Mouse (Mus musculus): ENCODE results near the gene Guca2a. TPM values are rescaled to one million over a fixed set of nuclear protein-coding genes. Genes with fewer than 3 reads are reported as not detected.
"Not testable (repeated sequence)": the region's sequence is repeated elsewhere in the genome, so short reads cannot be mapped to it uniquely, and the experiment has no call there.

Guca2a gene
- polyA plus RNA-seq, 1 experiment from 2014 or later = not detected

GRCm38 (mm10) chr4:119626876-119627275, 10.6 kb upstream of the Guca2a start:
- 86% methylated on average over 3 of the region's 3 CpGs for WGBS
- H3K4me3 ChIP-seq (replicated peaks) = no peak overlapping the region
- H3K9me3 ChIP-seq (replicated peaks) = no peaks in the 10 kb centered on the region
- H3K9ac ChIP-seq = no peak overlapping the region
- no peaks in the 10 kb centered on the region for H3K27me3 ChIP-seq
- H3K4me1 ChIP-seq = no peaks in the 10 kb centered on the region
- ATAC-seq (ENCODE audit: insufficient number of reproducible peaks, low FRiP score, low TSS enrichment, low read depth) = no peak
- H3K27ac ChIP-seq (replicated peaks) = no peak overlapping the region
- H3K36me3 ChIP-seq = peaks cover 45% of the 10 kb centered on the region
- H3K4me2 ChIP-seq (replicated peaks) = no peak overlapping the region

GRCm38 (mm10) chr4:119627317-119627716, 10.2 kb upstream of the Guca2a start:
- H3K36me3 ChIP-seq = peaks cover 45% of the 10 kb centered on the region
- H3K27me3 ChIP-seq = no peaks in the 10 kb centered on the region
- ATAC-seq (ENCODE audit: insufficient number of reproducible peaks, low FRiP score, low TSS enrichment, low read depth) = no peak
- H3K4me3 ChIP-seq (replicated peaks) = no peak overlapping the region
- WGBS = 81% methylated on average over 4 of the region's 4 CpGs
- H3K4me2 ChIP-seq (replicated peaks) = no peak overlapping the region
- no peaks in the 10 kb centered on the region for H3K4me1 ChIP-seq
- no peak overlapping the region for H3K27ac ChIP-seq (replicated peaks)
- H3K9me3 ChIP-seq (replicated peaks) = no peaks in the 10 kb centered on the region
- H3K9ac ChIP-seq = no peak overlapping the region

- peaks cover 45% of the 10 kb centered on the region for H3K36me3 ChIP-seq
- H3K27ac ChIP-seq (replicated peaks); H3K27me3 ChIP-seq; H3K9ac ChIP-seq; H3K4me3 ChIP-seq (replicated peaks); H3K4me2 ChIP-seq (replicated peaks); H3K4me1 ChIP-seq; ATAC-seq (ENCODE audit: insufficient number of reproducible peaks, low FRiP score, low TSS enrichment, low read depth); H3K9me3 ChIP-seq (replicated peaks): not testable (repeated sequence)
- WGBS = 75% methylated on average over 4 of the region's 4 CpGs
Observed at GRCm38 (mm10) chr4:119628363-119628762, 9.1 kb upstream of the Guca2a start.

- H3K4me2 ChIP-seq (replicated peaks) = no peak overlapping the region
- H3K4me1 ChIP-seq = peaks cover 5% of the 10 kb centered on the region; the same call in 1 of the 2 replicates
- H3K36me3 ChIP-seq = peaks cover 21% of the 10 kb centered on the region
- H3K4me3 ChIP-seq (replicated peaks) = no peak overlapping the region
- peak; percentile 66; the same call in 1 of the 2 replicates for ATAC-seq (ENCODE audit: insufficient number of reproducible peaks, low FRiP score, low TSS enrichment, low read depth)
- no peak overlapping the region for H3K27ac ChIP-seq (replicated peaks)
- H3K9me3 ChIP-seq (replicated peaks) = no peaks in the 10 kb centered on the region
- no peaks in the 10 kb centered on the region for H3K27me3 ChIP-seq
- WGBS = 36% methylated on average over 11 of the region's 11 CpGs
- H3K9ac ChIP-seq = no peak overlapping the region
Observed at GRCm38 (mm10) chr4:119631115-119631919, 6.2 kb upstream of the Guca2a start.

GRCm38 (mm10) chr4:119632721-119633120, 4.8 kb upstream of the Guca2a start:
- Histone ChIP-seq H3K9me3 (replicated peaks) (no peaks in the 10 kb centered on the region), H3K27me3 (no peaks in the 10 kb centered on the region), H3K9ac (no peak overlapping the region), H3K4me3 (replicated peaks) (no peak overlapping the region), H3K4me2 (replicated peaks) (no peak overlapping the region), H3K27ac (replicated peaks) (no peak overlapping the region), H3K36me3 (peaks cover 16% of the 10 kb centered on the region), H3K4me1 (peaks cover 5% of the 10 kb centered on the region; the same call in 1 of the 2 replicates)
- no peak for ATAC-seq (ENCODE audit: insufficient number of reproducible peaks, low FRiP score, low TSS enrichment, low read depth)
- 71% methylated on average over 7 of the region's 7 CpGs for WGBS

- ATAC-seq (ENCODE audit: insufficient number of reproducible peaks, low FRiP score, low TSS enrichment, low read depth) = no peak
- Histone ChIP-seq H3K36me3 (peaks cover 16% of the 10 kb centered on the region), H3K27me3 (no peaks in the 10 kb centered on the region), H3K4me2 (replicated peaks) (no peak overlapping the region), H3K9ac (no peak overlapping the region), H3K27ac (replicated peaks) (no peak overlapping the region), H3K4me1 (peaks cover 5% of the 10 kb centered on the region; the same call in 1 of the 2 replicates), H3K9me3 (replicated peaks) (no peaks in the 10 kb centered on the region), H3K4me3 (replicated peaks) (no peak overlapping the region)
- WGBS = 43% methylated on average over 7 of the region's 7 CpGs
Observed at GRCm38 (mm10) chr4:119633342-119633741, 4.2 kb upstream of the Guca2a start.

GRCm38 (mm10) chr4:119633948-119634347, 3.6 kb upstream of the Guca2a start:
- H3K4me2 ChIP-seq (replicated peaks) = no peak overlapping the region
- no peak overlapping the region for H3K27ac ChIP-seq (replicated peaks)
- peaks cover 15% of the 10 kb centered on the region for H3K36me3 ChIP-seq
- no peak overlapping the region for H3K4me3 ChIP-seq (replicated peaks)
- H3K4me1 ChIP-seq = peaks cover 5% of the 10 kb centered on the region; the same call in 1 of the 2 replicates
- no peak overlapping the region for H3K9ac ChIP-seq
- no peak for ATAC-seq (ENCODE audit: insufficient number of reproducible peaks, low FRiP score, low TSS enrichment, low read depth)
- H3K9me3 ChIP-seq (replicated peaks) = no peaks in the 10 kb centered on the region
- H3K27me3 ChIP-seq = no peaks in the 10 kb centered on the region
- WGBS = 81% methylated on average over 3 of the region's 3 CpGs

- no peaks in the 10 kb centered on the region for H3K27me3 ChIP-seq
- ATAC-seq (ENCODE audit: insufficient number of reproducible peaks, low FRiP score, low TSS enrichment, low read depth) = no peak
- H3K27ac ChIP-seq (replicated peaks) = no peak overlapping the region
- H3K36me3 ChIP-seq = peaks cover 5% of the 10 kb centered on the region; the same call in 1 of the 2 replicates
- no peak overlapping the region for H3K4me2 ChIP-seq (replicated peaks)
- H3K9ac ChIP-seq = no peak overlapping the region
- no peaks in the 10 kb centered on the region for H3K9me3 ChIP-seq (replicated peaks)
- WGBS = 60% methylated on average over 6 of the region's 6 CpGs
- no peak overlapping the region for H3K4me3 ChIP-seq (replicated peaks)
- peaks cover 5% of the 10 kb centered on the region; the same call in 1 of the 2 replicates for H3K4me1 ChIP-seq
Observed at GRCm38 (mm10) chr4:119634908-119635660, 2.4 kb upstream of the Guca2a start.

GRCm38 (mm10) chr4:119635686-119636085, 1.8 kb upstream of the Guca2a start:
- WGBS = 68% methylated on average over 8 of the region's 8 CpGs
- Histone ChIP-seq H3K9me3 (replicated peaks) (no peaks in the 10 kb centered on the region), H3K9ac (no peak overlapping the region), H3K4me2 (replicated peaks) (no peak overlapping the region), H3K4me1 (peaks cover 5% of the 10 kb centered on the region; the same call in 1 of the 2 replicates), H3K27ac (replicated peaks) (no peak overlapping the region), H3K27me3 (no peaks in the 10 kb centered on the region), H3K4me3 (replicated peaks) (no peak overlapping the region), H3K36me3 (no peaks in the 10 kb centered on the region)
- no peak for ATAC-seq (ENCODE audit: insufficient number of reproducible peaks, low FRiP score, low TSS enrichment, low read depth)

- H3K27me3 ChIP-seq = no peaks in the 10 kb centered on the region
- H3K9me3 ChIP-seq (replicated peaks) = no peaks in the 10 kb centered on the region
- no peak overlapping the region for H3K9ac ChIP-seq
- H3K4me1 ChIP-seq = peaks cover 5% of the 10 kb centered on the region; the same call in 1 of the 2 replicates
- ATAC-seq (ENCODE audit: insufficient number of reproducible peaks, low FRiP score, low TSS enrichment, low read depth) = no peak
- H3K27ac ChIP-seq (replicated peaks) = no peak overlapping the region
- H3K36me3 ChIP-seq = no peaks in the 10 kb centered on the region
- WGBS = 79% methylated on average over 7 of the region's 7 CpGs
- no peak overlapping the region for H3K4me2 ChIP-seq (replicated peaks)
- H3K4me3 ChIP-seq (replicated peaks) = no peak overlapping the region
Observed at GRCm38 (mm10) chr4:119636731-119637130, 773 bp upstream of the Guca2a start.

- H3K4me2 ChIP-seq (replicated peaks) = no peak overlapping the region
- 0 out of 2 replicates have a peak, but pooled peaks cover 5% of the 10 kb centered on the region for H3K9me3 ChIP-seq (replicated peaks)
- H3K9ac ChIP-seq = no peak overlapping the region
- H3K27me3 ChIP-seq = no peaks in the 10 kb centered on the region
- no peak overlapping the region for H3K4me3 ChIP-seq (replicated peaks)
- WGBS = 80% methylated on average over 6 of the region's 6 CpGs
- peaks cover 5% of the 10 kb centered on the region; the same call in 1 of the 2 replicates for H3K4me1 ChIP-seq
- no peak for ATAC-seq (ENCODE audit: insufficient number of reproducible peaks, low FRiP score, low TSS enrichment, low read depth)
- H3K36me3 ChIP-seq = no peaks in the 10 kb centered on the region
- no peak overlapping the region for H3K27ac ChIP-seq (replicated peaks)
Observed at GRCm38 (mm10) chr4:119637946-119638345, 442 bp downstream of the Guca2a start.
